Mouse (Mus musculus) c-Kit-positive CD71-positive TER-119-positive erythroid progenitor cells, embryonic 14.5 days (primary cell): ENCODE data around the gene Dlgap1.
"Not testable (repeated sequence)": the region's sequence is repeated elsewhere in the genome, so short reads cannot be mapped to it uniquely, and the experiment has no call there.

Source experiments
- DNase-seq: peaks from one replicate; pipeline ENCODE4 v3.0.0-alpha.2; 2013; ENCODE audit warnings: low spot score

Dlgap1 gene

DNA sequence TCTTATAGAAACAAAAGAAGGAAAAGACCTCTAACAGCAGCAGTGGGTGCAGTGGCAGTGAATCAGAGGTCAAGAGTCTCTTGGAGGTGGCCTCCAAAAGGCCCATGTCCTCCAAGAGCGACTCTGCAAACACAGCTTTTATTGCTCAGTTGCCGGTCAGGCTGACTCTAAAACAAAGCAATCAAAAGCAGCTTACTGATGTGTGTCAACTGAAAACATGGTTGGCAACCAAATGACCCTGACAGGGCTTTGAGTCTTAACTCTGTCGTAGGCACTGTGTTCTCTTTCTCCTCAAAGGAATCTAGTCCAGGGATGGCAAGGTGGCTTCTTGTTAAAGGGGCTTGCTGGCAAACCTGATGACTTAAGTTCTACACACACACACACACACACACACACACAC lies 840.9 kb downstream of the Dlgap1 start:
- DNase-seq, result no peak

DNA sequence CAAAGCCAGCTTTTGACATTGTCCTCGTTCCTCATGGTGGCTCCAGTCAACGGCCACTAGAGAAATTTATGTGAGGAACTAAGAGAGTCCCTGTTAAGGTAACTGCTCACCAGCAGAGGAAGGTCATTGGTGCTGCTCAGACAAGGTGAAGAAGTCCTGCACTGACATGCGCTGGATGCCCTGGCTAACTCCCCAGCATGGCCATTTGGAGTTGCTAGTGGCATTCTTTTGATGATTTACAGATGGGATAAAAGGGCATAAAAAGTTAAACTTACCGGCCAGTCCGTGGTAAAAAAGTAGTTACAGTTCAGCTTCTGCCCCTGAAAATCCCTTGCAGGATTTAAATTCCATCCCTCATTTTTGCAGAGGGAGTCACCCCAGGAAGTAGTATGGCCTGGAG lies 841.9 kb downstream of the Dlgap1 start:
- DNase-seq, result no peak

DNA sequence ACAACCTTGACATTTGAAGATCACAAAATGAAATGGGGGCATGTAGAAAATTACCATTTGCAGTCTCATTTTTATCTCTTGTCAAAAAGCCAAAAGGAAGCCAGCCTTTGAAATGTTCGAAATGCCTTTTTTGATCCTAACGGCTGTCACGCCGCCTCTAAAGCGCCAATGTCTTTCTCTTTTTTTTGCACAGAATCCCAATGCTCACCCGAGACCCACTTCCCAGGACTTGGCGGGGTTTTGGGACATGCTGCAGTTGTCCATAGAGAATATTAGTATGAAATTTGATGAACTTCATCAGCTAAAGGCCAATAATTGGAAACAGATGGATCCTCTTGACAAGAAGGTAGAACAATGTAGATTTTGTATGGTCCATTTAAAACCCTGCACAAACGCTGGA lies 846.1 kb downstream of the Dlgap1 start:
- DNase-seq, result no peak

DNA sequence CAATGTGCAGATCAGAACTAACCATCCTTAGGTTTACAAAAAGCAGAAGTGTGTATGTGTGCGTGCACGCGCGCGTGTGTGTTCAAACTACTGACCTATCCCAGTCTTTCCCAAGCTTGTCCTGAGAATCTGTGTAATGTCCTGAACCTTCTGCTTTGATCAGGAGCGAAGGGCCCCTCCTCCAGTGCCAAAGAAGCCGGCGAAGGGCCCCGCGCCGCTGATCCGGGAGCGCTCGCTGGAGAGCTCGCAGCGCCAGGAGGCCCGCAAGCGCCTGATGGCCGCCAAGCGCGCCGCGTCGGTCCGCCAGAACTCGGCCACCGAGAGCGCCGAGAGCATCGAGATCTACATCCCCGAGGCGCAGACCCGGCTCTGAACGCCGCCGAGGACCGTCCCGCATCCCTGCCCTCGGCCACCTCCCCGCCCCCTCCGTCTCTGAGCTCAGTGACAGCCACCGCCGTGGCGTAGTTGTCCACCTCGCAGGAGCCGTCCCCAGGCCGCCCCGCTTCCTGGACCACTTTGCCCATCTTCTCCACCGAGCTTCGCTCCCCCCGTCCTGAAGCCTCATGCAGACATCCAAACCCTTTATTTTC lies 849.1 kb downstream of the Dlgap1 start:
- DNase-seq, result no peak

DNA sequence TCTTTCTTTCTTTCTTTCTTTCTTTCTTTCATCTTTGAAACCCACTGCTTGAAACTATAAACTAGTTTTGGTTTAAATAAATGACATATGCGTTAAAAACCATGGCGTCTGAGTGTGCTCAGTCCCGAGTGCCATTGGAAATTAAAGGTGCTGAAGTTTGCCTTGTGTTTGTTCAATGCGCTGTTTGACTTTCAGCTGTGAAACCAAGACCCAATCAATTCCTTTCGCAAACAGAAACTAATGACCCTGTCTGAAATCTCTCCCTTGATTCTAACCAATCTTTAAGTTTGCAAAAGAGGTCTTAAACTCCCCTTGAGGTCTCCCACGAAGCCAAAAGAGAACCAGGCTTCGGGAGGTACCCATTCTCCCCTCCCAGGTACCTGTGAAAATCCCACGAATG lies 854.2 kb downstream of the Dlgap1 start:
- DNase-seq, result no peak

DNA sequence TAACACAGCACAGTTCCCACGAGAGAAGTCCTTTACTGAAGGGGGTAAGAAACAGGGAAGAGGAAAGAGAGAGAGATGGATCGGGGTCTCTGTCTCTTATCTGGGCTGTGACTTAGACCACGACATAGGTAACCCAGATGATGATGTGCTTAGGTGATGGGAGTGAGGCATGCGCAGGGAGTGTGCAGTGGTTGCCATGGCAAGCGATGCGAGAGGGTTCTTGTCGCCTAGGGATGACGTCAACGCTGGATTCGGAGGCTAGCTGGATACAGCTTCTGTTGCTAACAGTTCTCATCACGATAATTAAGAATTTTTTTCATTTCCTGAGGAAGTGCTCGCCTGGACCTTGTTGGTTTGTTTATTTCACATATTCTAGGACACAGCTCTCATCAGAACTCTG lies 857.4 kb downstream of the Dlgap1 start:
- DNase-seq, result no peak

DNA sequence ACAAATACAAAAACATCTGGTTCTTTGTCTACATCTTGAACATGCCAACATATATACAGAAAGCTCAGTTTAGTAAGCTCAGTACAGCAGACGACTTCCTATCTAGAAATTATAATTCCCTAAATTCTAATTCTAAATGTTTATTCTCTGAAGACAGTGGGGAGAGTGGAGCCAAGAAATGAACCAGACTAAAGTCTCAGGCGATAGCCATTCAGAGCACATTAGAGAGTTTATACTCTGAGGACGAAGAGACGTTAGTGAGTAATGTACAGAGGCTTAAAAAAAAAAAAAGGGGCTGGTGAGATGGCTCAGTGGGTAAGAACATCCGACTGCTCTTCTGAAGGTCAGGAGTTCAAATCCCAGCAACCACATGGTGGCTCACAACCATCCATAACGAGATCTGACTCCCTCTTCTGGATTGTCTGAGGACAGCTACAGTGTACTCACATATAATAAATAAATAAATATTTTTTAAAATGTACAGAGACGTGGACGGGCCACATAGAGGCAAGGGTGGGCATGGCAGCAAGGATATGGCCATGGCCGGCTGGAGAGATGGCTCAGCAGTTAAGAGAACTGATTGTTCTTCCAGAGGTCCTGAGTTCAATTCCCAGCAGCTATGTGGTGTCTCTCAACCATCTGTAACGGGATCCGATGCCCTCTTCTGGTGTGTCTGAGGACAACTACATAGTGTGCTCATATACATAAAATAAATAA lies 858.7 kb downstream of the Dlgap1 start:
- not testable (repeated sequence) for DNase-seq

DNA sequence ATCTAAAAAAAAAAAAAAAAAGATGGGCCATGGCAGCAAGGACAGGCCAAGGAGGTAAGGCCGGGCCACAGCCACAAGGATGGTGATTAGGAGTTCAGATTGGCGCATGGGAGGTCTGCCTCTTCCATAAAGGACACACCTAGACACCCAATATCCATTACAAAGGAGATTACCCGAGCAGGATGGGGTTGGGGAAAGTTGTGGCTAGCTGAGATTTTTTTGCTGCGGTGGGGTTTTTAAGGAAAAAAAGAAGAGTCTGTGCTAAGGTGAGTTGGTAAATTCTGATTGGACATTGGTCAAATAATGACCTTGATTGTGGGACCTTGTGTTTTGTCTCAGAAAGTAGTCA lies 859.3 kb downstream of the Dlgap1 start:
- DNase-seq, result no peak

DNA sequence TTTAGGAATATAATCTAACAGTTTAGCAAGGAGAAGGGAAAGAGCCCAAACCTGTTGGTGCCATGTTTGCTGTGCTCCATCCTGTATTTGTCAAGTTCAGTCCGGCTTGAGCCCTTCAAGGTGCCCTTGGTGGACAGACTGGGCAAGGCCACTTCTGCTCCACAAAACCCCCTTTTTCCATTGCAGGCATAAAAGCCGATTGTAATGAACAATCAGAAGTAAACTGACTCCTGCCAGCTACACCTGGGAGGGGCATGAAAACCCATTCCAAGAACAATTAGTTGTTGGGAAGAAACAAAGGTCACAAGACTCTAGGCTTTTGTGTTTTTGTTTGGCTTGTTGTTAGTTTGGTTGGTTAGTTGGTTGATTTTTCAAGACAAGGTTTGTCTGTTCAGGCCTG lies 859.7 kb downstream of the Dlgap1 start:
- no peak for DNase-seq

DNA sequence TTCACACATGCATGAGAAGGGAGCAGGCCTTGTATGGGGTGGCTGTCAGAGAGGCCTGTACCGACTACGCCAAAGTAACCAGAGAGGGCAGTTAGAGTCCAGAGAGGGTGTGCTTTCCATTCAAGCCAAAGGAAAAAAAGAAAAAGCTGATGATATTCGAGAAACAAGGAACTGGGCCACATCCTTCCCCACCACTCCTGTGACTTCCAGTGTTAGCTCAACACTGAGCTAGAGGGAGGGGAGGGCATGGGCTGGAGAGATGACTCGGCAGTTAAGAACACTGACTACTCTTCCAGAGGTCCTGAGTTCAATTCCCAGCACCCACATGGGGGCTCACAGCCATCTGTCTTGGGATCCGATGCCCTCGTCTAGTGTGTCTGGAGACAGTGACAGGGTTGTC lies 860.3 kb downstream of the Dlgap1 start:
- no peak for DNase-seq

DNA sequence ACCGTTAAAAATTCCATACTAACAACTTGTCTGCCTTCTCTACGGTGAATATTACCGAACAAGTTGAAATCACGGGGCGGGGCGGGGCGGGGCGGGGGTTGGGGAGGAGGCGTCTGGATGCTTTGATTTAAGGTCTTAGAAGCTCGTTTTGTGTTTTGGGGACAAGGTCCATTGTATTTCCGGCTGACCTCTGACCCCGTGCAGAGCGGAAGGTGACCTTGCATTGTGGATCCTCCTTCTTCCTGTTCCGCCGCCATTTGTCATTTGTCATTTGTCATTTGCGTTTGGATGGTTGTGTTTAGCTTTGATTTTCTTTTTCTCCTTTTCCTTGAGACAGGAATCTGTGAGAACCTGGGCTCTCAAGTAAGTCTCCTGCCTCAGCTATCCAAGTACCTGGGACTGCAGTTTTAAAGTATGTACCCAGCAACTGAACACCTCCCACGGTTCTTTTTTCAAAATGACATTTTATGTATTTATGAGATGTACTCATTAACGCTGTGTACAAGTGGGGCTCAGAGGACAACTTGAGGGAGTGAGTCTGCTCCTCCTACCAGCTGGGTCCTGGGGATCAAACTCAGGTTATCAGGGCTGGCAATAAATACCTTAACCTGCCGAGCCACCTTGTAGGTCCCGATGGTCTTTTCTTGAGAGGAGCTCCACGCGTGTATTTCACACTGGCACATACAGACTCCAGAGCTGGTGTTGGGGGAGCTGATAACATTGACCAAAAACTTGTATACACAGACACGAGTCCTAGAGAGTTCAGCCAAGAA lies 861.3 kb downstream of the Dlgap1 start:
- DNase-seq, result no peak

DNA sequence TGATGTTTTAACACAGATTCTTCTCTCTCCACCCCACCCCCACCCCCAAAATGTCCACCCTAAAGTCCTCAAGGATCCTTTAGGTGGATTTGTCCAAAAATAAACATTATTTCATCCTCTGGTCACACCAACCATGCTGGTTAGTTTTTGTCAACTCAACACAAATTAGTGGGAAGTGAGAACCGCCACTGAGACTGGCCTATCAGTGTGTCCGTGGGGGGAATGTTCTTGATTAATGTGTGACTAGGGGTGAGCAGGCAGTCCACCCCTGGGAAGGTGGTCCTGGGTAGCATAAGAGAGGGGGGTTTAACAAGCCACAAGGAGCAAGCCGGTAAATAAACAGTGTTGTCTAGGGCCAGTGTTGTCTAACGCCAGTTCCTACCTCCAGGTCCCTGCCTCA lies 862.7 kb downstream of the Dlgap1 start:
- no peak for DNase-seq

DNA sequence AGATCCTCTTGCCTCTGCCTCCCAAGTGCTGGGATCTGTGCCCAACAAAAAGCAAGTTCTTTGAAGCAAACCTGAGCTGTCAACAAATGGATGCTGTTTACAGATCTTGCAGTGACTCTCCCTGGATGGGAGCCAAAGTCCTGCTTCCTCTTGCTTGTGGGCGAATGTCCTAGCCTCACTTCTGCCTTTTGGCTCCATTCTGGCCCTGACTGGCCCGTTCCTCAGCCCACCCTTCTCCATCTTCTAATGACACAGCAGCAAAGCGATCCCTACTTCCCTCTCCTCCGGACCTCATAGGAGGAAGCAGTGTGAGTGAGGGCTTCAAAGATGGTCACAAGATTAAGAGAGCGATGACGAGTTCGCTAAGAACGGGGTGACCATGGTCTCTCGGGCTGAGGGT lies 863.7 kb downstream of the Dlgap1 start:
- no peak for DNase-seq

DNA sequence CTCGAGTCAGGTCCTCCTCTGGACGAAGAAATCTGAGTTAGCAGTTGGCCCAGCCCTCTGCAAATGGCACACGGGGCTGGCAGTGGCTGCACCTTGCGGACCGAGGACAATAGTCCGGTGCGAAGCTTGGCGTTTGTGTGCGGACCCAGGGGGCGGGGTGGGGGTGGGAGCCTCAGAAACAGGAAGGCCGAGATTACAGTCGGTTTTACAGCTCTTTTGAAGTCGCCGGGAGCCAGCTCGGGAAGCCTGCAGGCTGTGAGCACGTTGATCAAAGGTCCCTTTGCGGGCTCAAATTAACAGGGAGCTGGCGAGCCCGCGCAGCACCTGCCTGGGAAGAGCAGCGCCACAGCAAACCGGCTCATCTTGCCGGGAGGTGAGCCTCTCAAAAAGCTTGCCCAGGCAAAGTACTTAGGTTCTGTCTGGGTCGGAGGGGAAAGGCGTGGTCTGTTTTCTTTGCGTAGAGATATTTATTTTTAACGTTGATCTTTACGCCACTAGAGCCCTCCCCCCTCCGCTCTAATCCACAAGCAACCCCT lies 865.6 kb downstream of the Dlgap1 start:
- DNase-seq, result no peak

DNA sequence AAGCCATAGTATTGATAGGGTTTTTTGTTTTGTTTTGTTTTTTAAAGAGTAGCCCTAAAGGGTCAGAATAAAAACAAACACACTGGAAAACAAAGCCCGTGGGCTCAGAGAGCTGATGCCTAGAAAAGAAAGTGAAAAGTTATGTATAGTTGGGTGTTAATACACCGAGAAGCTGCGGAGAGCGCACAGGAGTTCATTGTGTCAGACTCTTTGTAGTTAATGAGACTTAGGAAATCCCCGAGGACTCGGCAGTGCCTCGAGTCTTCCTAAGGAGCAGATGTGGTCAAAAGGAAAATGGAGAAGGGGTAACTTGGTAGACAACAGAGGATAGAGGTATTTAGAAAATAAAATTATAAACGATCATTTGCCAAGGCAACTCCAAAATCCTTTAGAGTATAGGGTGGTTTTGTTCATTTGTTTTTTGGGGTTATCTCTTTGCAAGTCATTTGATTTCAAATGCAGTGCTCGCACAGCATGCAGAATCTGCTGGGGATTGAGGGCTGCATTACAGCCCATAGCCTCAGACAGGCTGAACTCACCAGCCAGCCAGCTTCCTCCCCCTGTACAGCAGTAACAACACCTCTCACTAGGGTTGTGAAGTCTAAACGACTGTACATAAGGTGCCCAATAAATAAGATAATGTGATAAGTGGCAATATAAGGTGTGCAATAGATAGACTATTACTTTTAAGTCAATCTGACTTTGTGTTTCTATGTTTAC lies 866.4 kb downstream of the Dlgap1 start:
- DNase-seq, result no peak

DNA sequence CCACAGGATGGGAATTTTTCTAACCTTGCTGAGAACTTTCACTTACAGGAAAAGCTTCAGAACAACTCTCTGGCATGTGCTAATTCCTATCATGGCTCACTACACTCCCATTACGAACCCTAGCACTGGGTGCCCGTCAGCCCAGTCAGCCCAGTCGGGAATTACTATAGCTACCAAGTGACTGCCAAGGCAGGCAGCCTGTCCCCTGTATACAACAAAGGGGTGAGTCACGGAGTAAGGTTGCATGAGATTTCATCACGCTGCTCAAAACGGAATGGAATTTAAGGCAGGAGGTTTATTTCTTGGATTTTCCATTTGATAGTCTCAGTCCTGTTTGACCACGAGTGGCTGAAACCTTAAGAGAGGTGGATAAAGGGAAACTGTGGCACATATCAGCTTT lies 867.9 kb downstream of the Dlgap1 start:
- no peak for DNase-seq

DNA sequence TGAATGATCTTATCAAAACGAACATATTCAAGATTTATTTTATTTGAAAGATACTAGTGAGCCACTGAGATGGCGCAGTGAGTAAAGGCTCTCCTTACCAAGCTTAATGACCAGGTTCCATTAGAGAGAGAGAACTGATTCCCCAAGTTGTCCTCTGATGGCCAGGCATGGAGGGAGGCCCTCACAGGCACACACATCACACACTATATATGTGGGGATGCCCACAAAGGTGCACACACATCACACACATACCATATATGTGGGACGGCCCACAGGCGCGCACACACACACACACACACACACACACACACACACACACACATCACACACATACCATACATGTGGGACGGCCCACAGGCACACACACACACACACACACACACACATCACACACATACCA lies 868.6 kb downstream of the Dlgap1 start:
- not testable (repeated sequence) for DNase-seq

DNA sequence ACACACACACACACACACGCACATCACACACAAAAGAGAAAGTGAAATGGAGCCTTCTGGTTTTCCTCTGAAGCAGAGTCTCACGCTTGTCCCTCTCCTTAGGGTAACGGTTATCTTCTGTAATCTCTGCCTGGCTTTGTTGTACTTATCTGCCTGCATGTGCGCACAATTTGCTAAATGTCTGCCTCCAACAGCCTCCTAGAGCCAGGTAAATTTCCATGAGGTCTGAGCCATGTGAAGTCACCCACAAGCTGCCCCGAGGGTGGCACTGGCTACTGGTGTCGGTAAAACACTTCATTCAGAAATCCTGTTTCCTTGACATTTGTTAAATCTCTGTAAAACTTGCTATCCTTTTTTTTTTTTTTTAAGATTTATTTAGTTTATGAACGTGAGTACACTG lies 869.2 kb downstream of the Dlgap1 start:
- DNase-seq, result no peak

DNA sequence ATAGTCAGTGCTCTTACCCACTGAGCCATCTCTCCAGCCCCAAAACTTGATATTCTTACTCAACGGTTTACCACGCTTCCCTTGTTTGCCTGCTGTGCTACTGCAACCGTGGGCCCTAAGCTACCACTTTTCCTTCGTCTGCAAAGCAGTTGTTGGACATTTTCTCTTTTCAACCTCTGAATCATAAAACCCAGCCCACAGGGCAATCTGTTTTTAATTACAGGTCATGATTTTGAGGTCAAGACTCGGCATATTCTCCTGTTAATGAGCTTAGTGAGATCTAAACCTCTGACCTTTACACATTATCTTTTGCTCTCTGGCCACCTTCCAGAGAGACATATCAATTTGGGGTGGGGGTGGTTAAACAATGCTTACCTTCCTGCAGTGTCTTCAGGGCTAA lies 869.7 kb downstream of the Dlgap1 start:
- no peak for DNase-seq

DNA sequence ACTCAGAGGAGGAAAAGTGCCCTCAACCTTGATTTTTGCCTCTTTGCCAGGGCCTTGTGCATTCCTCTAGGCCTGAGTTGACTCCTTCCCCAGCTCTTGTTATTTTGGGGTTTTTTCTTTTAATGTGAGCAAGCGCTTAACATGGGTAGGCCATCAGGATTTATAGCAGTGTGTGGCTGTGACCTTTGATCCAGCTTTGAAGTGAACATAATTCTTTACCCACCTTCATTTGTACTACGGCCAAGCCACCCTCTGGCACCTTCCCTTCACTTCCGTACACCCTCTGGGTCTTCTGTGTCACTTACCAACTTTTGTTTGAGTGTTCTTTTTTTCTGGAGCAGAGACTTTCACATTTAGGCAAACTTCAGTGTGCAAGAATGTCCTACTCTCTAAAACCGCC lies 874.4 kb downstream of the Dlgap1 start:
- DNase-seq, result no peak

DNA sequence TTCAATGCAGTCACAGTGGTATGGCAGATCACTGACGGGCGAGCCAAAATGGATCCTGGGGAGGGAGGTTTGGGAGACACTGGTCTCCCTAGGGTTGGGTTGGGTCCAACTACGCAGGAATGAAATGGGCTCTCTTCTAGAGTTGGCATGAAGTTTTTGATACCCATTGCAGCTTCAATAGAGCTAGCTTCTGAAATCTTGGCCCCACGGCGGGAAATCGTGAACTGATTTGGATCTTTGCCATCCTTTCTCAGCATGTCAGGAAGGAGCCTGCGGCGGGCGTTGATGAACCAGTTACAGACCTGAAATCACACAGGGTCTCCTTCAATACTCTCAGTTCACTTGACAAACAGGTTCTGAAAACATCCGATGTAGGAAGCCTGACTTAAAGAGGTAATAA lies 876.1 kb downstream of the Dlgap1 start:
- no peak for DNase-seq

DNA sequence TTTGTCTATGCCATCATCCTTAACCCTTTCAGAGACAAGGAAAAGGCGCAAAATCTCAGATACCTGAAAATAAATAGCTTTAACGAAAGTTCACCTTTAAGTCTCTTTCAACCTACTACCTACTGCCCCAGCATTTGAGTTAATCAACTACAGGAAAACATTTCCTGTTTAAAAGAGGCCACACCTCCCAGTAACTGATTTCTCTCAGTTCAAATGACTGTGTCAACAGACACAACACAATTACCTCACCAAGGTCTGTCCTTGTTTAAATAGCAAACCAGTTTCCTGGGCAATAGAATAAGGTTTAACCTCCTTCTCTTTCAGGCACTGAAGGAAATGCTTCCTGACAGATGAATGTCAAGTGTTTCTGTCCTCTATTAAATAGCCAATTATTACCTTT lies 876.7 kb downstream of the Dlgap1 start:
- no peak for DNase-seq
